Mouse (Mus musculus) right cerebral cortex, postnatal 36 days (tissue): ENCODE results near the gene App.
A peak's percentile ranks its signal among the peaks of the same experiment; 100 is the strongest.

Source experiments
- DNase-seq, 2 experiments: peaks; one replicate each; pipeline ENCODE4 v3.0.0; 2022; ENCODE audit warnings: low spot score in 2 of 2, mixed read lengths in 1 of 2

The App gene

GRCm38 (mm10) chr16:85020696-85021323 lies 152.8 kb downstream of the App start:
- DNase-seq: no peak

DNA sequence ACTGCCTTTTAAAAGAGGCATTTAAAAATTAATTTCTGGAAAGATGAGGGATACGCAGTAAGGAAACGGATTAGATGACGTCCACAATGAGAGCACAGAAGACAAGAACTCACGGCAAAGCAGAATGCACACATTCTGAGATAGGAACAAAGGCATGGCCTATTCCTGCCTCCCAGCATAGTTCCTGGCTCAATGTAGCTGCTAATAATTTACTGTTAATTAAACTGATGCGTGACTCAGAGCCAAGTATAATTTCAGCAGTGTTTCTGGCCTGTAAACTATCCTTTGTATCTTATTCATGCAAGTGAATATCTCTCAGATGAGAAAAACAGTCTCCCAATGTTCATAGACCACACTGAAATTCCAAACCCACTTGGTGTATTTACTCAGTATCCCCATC lies 154.3 kb downstream of the App start:
- DNase-seq: no peak

- DNase-seq: no peak
These were observed 155.7 kb downstream of the App start for GRCm38 (mm10) chr16:85017845-85018244.

DNA sequence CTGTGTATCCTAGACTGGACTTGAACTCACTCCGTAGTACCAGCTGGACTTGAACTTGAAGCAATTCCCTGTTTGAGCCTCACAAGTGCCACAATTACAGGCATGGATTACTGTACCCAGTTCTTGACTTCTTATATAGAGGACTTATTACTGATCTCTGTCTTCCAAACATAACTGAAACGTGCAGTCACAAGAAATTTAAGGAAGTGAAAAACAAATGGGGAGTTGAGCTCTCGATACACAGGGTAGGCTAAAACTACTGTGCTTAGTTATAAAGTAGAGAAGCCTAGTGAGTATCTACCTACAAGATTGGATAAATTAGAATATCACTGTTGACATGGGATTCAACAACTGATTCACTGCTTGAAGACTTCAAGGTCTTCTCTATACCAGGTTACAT lies 160.9 kb downstream of the App start:
- no peak for DNase-seq

DNA sequence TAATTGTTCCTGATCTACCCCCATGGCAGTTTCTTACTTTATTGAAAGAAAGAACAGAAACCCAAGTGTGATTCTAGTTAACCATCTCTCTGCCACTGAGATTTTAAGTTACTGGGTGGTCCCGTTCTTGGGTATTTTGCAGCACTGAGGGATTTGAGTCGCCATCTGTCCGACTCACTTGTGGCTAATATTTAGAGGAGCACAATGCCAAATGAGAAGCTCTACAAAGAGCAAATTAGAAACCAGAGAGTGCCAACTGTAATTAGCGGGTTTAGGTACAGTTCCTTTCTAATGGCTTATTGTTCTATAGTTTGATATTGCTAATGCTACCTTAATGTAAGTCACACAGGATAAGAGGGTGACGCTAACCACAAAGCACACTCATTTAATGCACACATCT lies 161.4 kb downstream of the App start:
- no peak for DNase-seq

DNA sequence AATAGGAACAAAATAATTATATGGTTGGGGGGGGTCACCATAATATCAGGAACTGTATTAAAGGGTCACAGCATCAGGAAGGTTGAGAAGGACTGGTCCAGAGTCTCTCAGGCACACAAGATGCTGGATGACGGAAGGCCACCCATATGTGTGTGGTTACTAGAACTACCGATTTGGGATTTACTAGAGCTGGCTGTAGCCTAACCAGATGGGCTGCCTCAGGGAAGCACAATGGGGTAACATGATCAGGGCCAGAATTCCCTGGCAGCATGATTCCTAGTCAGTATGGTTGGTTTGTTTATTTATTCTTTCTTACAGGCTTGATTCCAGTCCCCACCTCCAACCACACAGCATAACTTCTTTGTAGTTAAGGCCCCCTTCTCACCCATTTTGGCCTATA lies 162.9 kb downstream of the App start:
- no peak for DNase-seq

- DNase-seq: no peak
These were observed 164.5 kb downstream of the App start for GRCm38 (mm10) chr16:85008866-85009645.

DNA sequence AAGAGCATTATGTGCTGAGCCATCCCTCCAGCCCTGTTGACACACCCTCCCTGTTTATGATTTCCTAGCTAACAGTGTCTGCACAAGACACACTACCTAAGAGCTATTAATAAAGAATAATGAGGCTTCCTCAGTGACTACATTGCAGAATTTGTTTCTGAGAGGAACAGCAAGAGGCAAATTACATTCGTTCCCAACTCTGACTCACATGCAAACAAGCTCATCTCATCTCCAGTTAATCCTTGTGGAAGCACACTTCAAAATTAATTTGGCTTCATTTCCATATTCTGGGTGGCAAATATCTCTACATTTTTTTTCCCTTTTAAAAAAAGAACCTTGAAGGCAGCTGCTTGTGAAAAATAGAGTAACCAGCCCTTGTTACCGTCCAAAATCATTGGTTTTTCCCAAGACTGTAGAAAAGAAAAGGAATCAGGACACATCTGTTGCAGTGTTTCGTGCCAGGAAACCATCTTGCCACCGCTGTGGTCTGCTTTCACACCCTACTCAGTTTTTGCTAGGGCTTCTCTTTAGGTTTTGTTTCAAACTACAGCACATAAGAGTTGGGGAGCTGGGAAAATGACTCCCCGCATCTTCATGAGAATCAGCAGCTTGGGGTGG lies 171.5 kb downstream of the App start:
- peak; percentile 66 to 79 for DNase-seq

DNA sequence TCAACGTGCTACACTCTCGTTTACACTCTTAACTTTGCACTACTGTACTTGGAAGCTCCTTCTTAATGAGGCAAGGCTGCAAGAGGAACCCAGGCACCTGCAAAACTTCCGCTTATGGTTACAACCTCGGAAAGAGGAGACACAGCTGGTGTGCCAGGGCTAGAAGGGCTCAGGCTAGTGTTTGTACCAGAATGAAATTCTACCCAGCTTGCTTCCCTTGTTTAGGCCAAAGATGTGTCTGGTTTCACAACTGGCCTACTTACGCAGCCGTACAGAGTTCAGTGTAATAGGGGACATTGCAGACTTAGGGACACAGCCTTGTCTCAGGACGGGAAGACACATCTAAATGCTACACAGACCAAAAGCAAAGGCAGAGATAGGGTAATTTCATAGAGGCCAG lies 173.3 kb downstream of the App start:
- DNase-seq: no peak

DNA sequence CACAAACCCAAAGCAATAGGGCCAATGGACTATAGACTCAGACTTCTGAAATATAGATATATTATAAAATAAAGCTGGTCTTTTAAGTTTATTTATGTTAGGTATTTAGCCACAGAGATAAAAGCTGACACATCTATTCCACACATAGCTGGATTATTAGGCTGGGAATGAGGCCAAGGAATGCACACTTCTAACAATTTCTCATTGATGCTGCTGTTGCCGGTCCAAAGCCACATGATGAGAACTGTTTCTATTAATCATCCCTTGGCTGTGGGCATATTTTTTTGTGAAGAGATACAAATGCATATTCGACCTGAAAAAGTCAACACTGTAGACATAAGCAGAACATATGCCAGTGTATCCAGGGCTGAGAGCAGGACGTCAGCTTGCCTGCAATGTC lies 176.0 kb downstream of the App start:
- DNase-seq: no peak

- no peak for DNase-seq
These were observed 178.1 kb downstream of the App start for GRCm38 (mm10) chr16:84995441-84995867.

GRCm38 (mm10) chr16:84992888-84993287 lies 180.7 kb downstream of the App start:
- no peak for DNase-seq

- DNase-seq: no peak
These were observed 182.6 kb downstream of the App start for GRCm38 (mm10) chr16:84991011-84991410.

GRCm38 (mm10) chr16:84989938-84990337 lies 183.6 kb downstream of the App start:
- no peak for DNase-seq

GRCm38 (mm10) chr16:84989476-84989875 lies 184.1 kb downstream of the App start:
- DNase-seq: no peak

GRCm38 (mm10) chr16:84987724-84988287 lies 185.8 kb downstream of the App start:
- no peak for DNase-seq

GRCm38 (mm10) chr16:84986016-84986631 lies 187.4 kb downstream of the App start:
- no peak for DNase-seq

DNA sequence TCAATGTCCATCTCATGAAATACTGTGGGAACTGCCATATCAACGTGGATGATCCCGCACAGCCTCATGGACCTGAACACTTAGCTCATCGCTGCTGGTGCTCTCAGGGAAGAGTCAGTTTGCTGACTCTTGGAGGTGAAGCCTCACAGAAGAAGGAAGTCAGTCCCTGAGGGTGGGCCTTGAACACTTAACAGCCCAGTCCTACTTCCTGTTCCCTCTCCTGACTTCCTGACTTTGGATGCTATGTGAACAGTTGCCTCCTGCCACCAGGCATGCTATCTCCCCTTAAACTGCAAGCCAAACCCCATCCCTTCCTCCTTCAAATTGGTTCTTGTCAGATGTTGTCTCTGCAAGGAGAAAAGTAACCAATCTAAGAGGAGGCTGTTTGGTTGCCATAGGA lies 188.2 kb downstream of the App start:
- DNase-seq: no peak

DNA sequence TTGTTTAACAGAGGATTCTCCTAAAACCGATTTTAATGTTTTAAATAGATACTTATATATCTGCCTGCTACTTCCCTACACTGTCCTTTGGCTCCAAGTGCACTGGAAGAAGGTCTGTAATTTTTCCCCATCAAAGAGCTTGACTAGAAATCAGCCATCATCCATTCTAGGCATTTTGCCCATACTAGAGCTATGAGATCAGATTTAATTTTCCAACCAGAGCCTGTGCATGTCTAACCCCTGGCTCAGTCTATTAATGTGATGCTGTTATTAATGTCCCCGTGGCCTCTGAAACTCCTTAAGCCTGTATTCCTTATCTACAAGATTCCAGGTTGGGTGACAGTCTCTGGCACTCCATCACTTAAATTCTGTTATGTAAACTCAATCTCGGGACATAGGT lies 190.1 kb downstream of the App start:
- DNase-seq: no peak

- DNase-seq: no peak
These were observed 191.0 kb downstream of the App start for GRCm38 (mm10) chr16:84982589-84982988.

GRCm38 (mm10) chr16:84978589-84978988 lies 195.0 kb downstream of the App start:
- DNase-seq: no peak

- no peak for DNase-seq
These were observed 199.4 kb downstream of the App start for GRCm38 (mm10) chr16:84974176-84974518.
